Mouse (Mus musculus) kidney, embryonic 16.5 days (tissue): ENCODE data around the gene Tbc1d23. TPM values are rescaled to one million over a fixed set of nuclear protein-coding genes. Genes with fewer than 3 reads are reported as not detected.

Experiments
- ATAC-seq: fragments of 200-750 bp; cut with Nextera tagmentation; 2 replicates; pipeline ENCODE4 v1.8.0; 2017; ENCODE audit warnings: moderate TSS enrichment; ENCODE audit not compliant: low FRiP score, low TSS enrichment
- H3K27ac ChIP-seq: fragments of 300-500 bp; sonication (generic); 2 replicates; pipeline ENCODE4 v1.5.1; 2014; ENCODE audit warnings: low read length
- H3K27me3 ChIP-seq: fragments of 300-500 bp; sonication (generic); 2 replicates; pipeline ENCODE4 v1.6.1; 2014; ENCODE audit warnings: low read length, control low read depth, mixed read lengths; ENCODE audit not compliant: insufficient read depth
- H3K36me3 ChIP-seq: fragments of 300-500 bp; sonication (generic); 2 replicates; pipeline ENCODE4 v1.6.1; 2014; ENCODE audit warnings: low read length, control low read depth, mixed read lengths; ENCODE audit not compliant: insufficient read depth
- H3K4me1 ChIP-seq: fragments of 300-500 bp; sonication (generic); 2 replicates; pipeline ENCODE4 v1.6.1; 2014; ENCODE audit warnings: low read length, control low read depth, mixed read lengths; ENCODE audit not compliant: insufficient read depth
- H3K4me2 ChIP-seq: fragments of 300-500 bp; sonication (generic); replicated peaks from 2 replicates; pipeline ENCODE4 v1.6.1; 2014; ENCODE audit warnings: low read depth, low read length
- H3K4me3 ChIP-seq: fragments of 300-500 bp; sonication (generic); 2 replicates; pipeline ENCODE4 v1.5.1; 2014; ENCODE audit warnings: mild to moderate bottlenecking, low read length
- H3K9ac ChIP-seq: fragments of 300-500 bp; sonication (generic); replicated peaks from 2 replicates; pipeline ENCODE4 v1.6.1; 2014; ENCODE audit warnings: low read length
- H3K9me3 ChIP-seq: fragments of 300-500 bp; sonication (generic); 2 replicates; pipeline ENCODE4 v1.6.1; 2016; ENCODE audit warnings: low read length, control low read depth
- WGBS: fragments of 180-500 bp; shearing (Covaris S2); extraction: QIAGEN DNeasy Blood & Tissue Kit; methylation state at CpG from one replicate; pipeline ENCODE4 v1.1.7; 2014; 5-methylcytosine and 5-hydroxymethylcytosine counted together
- polyA plus RNA-seq: library from polyadenylated mRNA; unstranded; fragments of >200 nt; fragmentation: Nextera tagmentation; extraction: Ambion mirVana; gene quantifications from 2 replicates; pipeline ENCODE4 v1.2.1, GENCODE M21; 2015

The Tbc1d23 gene
- polyA plus RNA-seq, 1 experiment from 2014 or later = 25.4 TPM

DNA sequence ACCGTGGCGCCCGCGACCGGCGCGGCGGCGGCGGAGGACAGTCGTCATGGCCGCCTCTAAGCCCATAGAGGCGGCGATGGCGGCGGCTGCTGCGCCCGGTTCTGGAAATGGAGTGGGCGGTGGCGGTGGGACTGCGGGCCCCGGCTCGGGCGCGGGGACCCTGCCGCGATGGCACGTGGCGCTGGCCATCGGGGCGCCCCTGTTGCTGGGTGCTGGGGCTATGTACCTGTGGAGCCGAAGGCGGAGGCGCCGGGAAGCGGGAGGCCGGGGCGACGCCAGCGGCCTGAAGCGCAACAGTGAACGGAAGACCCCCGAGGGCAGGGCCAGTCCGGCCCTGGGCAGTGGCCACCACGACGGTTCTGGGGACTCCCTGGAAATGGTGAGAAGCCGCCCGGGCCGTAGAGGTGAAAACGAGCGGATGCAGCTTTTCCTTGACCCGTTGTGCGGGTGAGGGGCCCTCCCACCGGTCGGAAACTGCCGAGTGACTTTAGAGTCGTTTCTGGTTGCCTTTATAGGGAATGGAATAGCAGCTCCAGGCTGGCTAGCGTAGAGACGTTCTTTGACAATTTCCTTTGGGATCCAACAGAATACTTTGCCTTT lies 109.4 kb downstream of the Tbc1d23 start:
- ATAC-seq = peak; percentile 43; the same call in 1 of the 2 replicates
- Histone ChIP-seq H3K9ac (peak overlapping the region; percentile 92), H3K27ac (peak overlapping the region; percentile 97), H3K27me3 (peaks cover 6% of the 10 kb centered on the region; the same call in 1 of the 2 replicates), H3K4me2 (peak overlapping the region; percentile 76), H3K36me3 (no peaks in the 10 kb centered on the region), H3K4me1 (peaks cover 18% of the 10 kb centered on the region), H3K4me3 (peak overlapping the region; percentile 89), H3K9me3 (no peaks in the 10 kb centered on the region)
- WGBS = under 1% methylated on average over 59 of the region's 59 CpGs

DNA sequence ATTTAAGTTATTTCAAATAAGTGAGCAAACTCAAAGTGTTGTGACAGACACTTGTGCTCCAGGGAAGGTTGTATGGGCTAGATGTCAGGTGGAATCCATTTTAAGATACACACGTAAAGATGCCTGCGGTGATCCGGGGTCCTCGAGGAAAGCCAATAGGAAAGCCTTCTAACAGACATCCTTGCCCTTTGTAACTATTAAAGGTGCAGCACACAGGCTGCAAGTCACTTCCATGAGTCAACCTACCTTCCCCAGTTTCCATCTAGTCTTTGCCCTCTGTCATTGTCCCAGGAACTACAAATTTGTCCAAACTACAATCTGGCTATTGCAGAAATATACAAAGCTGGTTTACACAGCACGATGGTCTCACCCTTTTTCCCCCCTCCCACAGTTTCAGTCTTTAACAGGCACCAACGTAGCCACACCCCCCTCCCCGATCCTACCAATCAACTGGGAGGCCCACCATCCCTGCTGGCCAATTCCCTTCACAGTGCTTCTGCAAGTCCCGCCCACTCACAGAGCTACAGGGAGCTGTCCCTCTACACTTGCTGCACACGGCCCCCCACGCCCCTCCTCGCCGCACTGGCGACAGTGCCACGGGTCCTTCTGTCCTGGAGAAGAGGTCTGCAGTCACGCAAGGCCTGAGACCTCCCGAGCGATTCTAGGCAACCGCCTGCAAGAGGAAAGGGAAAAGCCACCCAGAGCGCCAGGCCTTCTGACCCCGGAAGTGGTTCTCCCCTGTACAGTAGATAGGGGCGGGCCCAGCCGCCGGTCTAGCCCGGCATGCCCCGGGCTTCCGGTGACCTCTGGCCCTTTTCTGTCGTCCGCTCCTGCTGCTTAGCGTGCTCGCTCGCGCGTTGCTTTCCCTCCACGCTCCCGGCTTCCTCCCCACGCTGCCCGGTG lies 110.1 kb downstream of the Tbc1d23 start, which contains the start of gene Tomm70a:
TSS of gene Tomm70a (plus strand) at position 791 of the 903 bp plus-strand sequence.
- Histone ChIP-seq H3K4me1 (peaks cover 18% of the 10 kb centered on the region), H3K4me3 (peak within 1 kb of the TSS; percentile 89), H3K36me3 (no peaks in the 10 kb centered on the region), H3K9me3 (no peaks in the 10 kb centered on the region), H3K27ac (peak within 1 kb of the TSS; percentile 97), H3K9ac (peak within 1 kb of the TSS; percentile 92), H3K4me2 (peak within 1 kb of the TSS; percentile 76), H3K27me3 (peaks cover 6% of the 10 kb centered on the region; the same call in 1 of the 2 replicates)
- under 1% methylated on average over 37 of the region's 37 CpGs for WGBS
- ATAC-seq = peak; percentile 99

Other genes with a start within 250 kb of the Tbc1d23 start
- 0.09 and 0.13 TPM in 2 replicates for gene Tmem45a2, start 160.1 kb downstream of the Tbc1d23 start, polyA plus RNA-seq
- gene Tomm70a, start 109.8 kb downstream of the Tbc1d23 start, polyA plus RNA-seq = 39.2 and 44.4 TPM in 2 replicates
- 110 and 115 TPM in 2 replicates for gene Nit2, start 64.2 kb downstream of the Tbc1d23 start, polyA plus RNA-seq
- 0.13 TPM in 1 of 2 replicates, not detected in the other for gene Tmem30c, start 61.4 kb upstream of the Tbc1d23 start, polyA plus RNA-seq
- gene Filip1l, start 121.6 kb upstream of the Tbc1d23 start, polyA plus RNA-seq = 27.7 and 28.1 TPM in 2 replicates